Mouse (Mus musculus) midbrain, embryonic 10.5 days (tissue): ENCODE data around the gene Pop5. TPM values are rescaled to one million over a fixed set of nuclear protein-coding genes. Genes with fewer than 3 reads are reported as not detected.

Source experiments
- DNase-seq: peaks from one replicate; pipeline ENCODE4 v3.0.0-alpha.2; 2017; ENCODE audit warnings: low spot score
- H3K27ac ChIP-seq: fragments of 300-500 bp; sonication (generic); replicated peaks from 2 replicates; pipeline ENCODE4 v1.5.1; 2016; ENCODE audit warnings: mild to moderate bottlenecking
- H3K27me3 ChIP-seq: fragments of 300-500 bp; sonication (generic); 2 replicates; pipeline ENCODE4 v1.6.1; 2016; ENCODE audit warnings: low read depth, mild to moderate bottlenecking; ENCODE audit not compliant: poor library complexity, severe bottlenecking
- H3K36me3 ChIP-seq: fragments of 300-500 bp; sonication (generic); 2 replicates; pipeline ENCODE4 v1.6.1; 2016; ENCODE audit warnings: mild to moderate bottlenecking, moderate library complexity
- H3K4me1 ChIP-seq: fragments of 300-500 bp; sonication (generic); 2 replicates; pipeline ENCODE4 v1.6.1; 2016
- H3K4me3 ChIP-seq: fragments of 300-500 bp; sonication (generic); 2 replicates; pipeline ENCODE4 v1.5.1; 2016; ENCODE audit warnings: mild to moderate bottlenecking, moderate library complexity
- H3K9me3 ChIP-seq: fragments of 300-500 bp; sonication (generic); replicated peaks from 2 replicates; pipeline ENCODE4 v1.6.1; 2016; ENCODE audit warnings: mild to moderate bottlenecking
- WGBS: fragments of 180-500 bp; shearing (Covaris S2); methylation state at CpG from one replicate; pipeline ENCODE4 v1.1.7; 2016; 5-methylcytosine and 5-hydroxymethylcytosine counted together
- polyA plus RNA-seq: library from polyadenylated mRNA; unstranded; fragments of >200 nt; fragmentation: Nextera tagmentation; extraction: Ambion mirVana; gene quantifications from 2 replicates; pipeline ENCODE4 v1.2.1, GENCODE M21; 2016

Pop5 gene
- polyA plus RNA-seq, 1 experiment from 2014 or later, result 113 TPM

GRCm38 (mm10) chr5:115203735-115204561, 31.7 kb upstream of the Pop5 start:
- WGBS, result 12% methylated on average over 23 of the region's 23 CpGs
- Histone ChIP-seq H3K9me3 (no peaks in the 10 kb centered on the region), H3K27me3 (peaks cover 64% of the 10 kb centered on the region), H3K27ac (peak overlapping the region; percentile 86), H3K36me3 (no peaks in the 10 kb centered on the region), H3K4me1 (peaks cover 26% of the 10 kb centered on the region), H3K4me3 (peak overlapping the region; percentile 49)
- peak; percentile 45 for DNase-seq

DNA sequence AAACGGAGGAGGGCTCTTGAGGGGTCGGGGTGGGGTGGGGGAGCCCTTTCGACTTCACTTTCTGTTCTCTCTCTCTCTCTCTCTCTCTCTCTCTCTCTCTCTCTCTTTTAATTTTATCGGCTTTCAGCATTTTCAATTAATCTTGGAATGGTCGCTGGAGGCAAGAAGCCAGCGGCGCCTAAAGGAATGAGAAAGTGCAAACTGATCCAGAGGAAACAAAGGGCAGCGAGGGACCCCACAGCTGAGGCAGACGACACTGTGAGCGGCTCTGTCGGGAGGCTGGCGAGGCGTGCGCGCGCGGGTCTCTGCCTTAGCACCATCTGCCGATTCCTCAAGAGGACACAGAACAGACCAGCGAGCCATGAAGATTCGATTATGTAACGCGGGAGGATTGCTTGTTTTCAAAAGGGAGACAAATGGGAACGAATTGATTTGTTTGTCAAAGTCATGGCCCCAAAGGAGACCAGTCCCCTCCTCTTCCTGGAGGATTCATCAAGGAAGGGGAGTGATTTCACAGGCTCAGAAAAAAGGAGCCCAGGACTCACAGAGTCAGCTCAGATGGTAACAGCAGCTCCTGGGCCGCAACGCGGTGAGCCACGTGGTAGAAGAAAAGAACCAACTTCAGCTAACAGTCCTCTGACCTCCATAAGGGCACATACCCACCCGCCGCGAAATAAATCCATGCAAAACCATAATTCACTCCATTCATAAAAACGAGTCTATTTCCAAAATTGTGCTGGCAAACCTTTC, 30.9 kb upstream of the Pop5 start:
- Histone ChIP-seq H3K9me3 (no peaks in the 10 kb centered on the region), H3K36me3 (no peaks in the 10 kb centered on the region), H3K4me3 (peak overlapping the region; percentile 49), H3K27ac (peak overlapping the region; percentile 86), H3K27me3 (peaks cover 64% of the 10 kb centered on the region), H3K4me1 (peaks cover 26% of the 10 kb centered on the region)
- 3% methylated on average over 31 of the region's 31 CpGs for WGBS
- DNase-seq, result peak; percentile 84

- Histone ChIP-seq H3K4me1 (peaks cover 26% of the 10 kb centered on the region), H3K9me3 (no peaks in the 10 kb centered on the region), H3K27ac (no peak overlapping the region), H3K4me3 (no peak overlapping the region), H3K36me3 (no peaks in the 10 kb centered on the region), H3K27me3 (peaks cover 64% of the 10 kb centered on the region)
- no peak for DNase-seq
- WGBS, result 63% methylated on average over 5 of the region's 5 CpGs
These were observed 28.4 kb upstream of the Pop5 start for GRCm38 (mm10) chr5:115207244-115207643.

- Histone ChIP-seq H3K4me3 (no peak overlapping the region), H3K27ac (no peak overlapping the region), H3K4me1 (peaks cover 26% of the 10 kb centered on the region), H3K9me3 (no peaks in the 10 kb centered on the region), H3K27me3 (peaks cover 65% of the 10 kb centered on the region), H3K36me3 (no peaks in the 10 kb centered on the region)
- WGBS, result 10% methylated on average over 12 of the region's 16 CpGs
- no peak for DNase-seq
These were observed 27.7 kb upstream of the Pop5 start for GRCm38 (mm10) chr5:115207892-115208291.

DNA sequence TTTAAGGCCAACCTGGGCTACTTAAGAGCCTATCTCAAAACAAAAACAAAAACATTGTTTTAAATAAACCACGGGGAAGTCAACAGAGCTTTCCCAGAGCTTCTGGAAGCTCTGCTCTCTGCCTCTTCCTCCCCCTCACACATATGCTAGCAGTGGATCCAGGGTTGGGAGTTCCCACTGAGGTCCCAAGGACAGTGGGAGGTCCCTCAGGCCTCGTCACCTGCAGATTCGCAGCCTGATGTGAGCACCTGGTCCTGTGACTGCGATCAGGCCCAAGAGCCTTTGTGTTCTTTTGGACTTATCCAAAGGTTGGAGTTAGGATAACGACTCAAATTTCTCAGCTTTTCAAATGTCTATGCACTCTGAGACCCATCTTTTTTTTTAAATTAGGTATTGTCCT, 27.0 kb upstream of the Pop5 start:
- Histone ChIP-seq H3K9me3 (no peaks in the 10 kb centered on the region), H3K27me3 (peaks cover 64% of the 10 kb centered on the region), H3K4me1 (peaks cover 26% of the 10 kb centered on the region), H3K4me3 (no peak overlapping the region), H3K27ac (no peak overlapping the region), H3K36me3 (no peaks in the 10 kb centered on the region)
- DNase-seq, result no peak
- WGBS, result 64% methylated on average over 5 of the region's 5 CpGs

DNA sequence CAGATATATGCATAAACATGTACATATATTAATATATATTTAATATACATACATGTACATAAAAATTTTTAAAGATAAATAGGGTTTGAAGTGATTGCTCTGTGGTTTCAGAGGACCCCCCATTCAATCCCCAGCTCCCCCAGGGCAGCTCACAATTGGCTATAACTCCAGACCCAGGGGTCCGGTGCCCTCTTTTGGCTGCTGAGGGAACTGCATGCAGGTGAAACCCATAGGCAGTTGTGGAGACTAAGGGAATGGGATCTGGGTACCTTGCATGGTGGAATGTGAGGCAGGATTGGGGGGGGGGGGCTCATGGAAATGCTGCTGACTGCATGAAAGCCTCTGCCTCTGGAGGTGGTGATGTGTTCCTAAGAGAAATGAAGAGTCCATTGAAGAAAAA, 25.3 kb upstream of the Pop5 start:
- H3K4me1 ChIP-seq, result peaks cover 15% of the 10 kb centered on the region
- no peaks in the 10 kb centered on the region for H3K9me3 ChIP-seq
- 3% methylated on average over 1 of the region's 1 CpGs for WGBS
- no peaks in the 10 kb centered on the region for H3K36me3 ChIP-seq
- H3K27me3 ChIP-seq, result peaks cover 62% of the 10 kb centered on the region
- no peak for DNase-seq
- no peak overlapping the region for H3K27ac ChIP-seq
- H3K4me3 ChIP-seq, result no peak overlapping the region

DNA sequence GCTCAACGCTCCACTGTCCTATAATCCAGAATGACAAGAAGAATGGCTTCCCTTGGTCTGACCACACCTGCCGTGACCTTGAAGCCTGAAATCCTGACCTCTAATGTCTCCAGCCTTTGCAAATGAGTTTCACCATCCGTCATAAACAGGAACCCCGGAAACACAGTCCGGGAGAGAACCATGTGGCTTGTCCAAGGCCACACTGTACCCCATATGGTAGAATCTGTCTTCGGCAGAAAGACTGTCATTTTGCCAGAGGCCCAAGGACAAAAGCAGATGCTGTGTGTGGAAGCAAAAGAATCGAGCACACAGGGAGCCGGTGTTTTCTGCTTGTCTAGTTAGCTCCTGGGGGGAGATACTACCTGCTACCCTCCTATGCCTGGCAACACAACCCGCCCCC, 23.2 kb upstream of the Pop5 start:
- WGBS, result 90% methylated on average over 9 of the region's 9 CpGs
- Histone ChIP-seq H3K27ac (no peak overlapping the region), H3K4me1 (peaks cover 19% of the 10 kb centered on the region), H3K27me3 (peaks cover 56% of the 10 kb centered on the region), H3K36me3 (no peaks in the 10 kb centered on the region), H3K4me3 (no peak overlapping the region), H3K9me3 (no peaks in the 10 kb centered on the region)
- DNase-seq, result no peak

DNA sequence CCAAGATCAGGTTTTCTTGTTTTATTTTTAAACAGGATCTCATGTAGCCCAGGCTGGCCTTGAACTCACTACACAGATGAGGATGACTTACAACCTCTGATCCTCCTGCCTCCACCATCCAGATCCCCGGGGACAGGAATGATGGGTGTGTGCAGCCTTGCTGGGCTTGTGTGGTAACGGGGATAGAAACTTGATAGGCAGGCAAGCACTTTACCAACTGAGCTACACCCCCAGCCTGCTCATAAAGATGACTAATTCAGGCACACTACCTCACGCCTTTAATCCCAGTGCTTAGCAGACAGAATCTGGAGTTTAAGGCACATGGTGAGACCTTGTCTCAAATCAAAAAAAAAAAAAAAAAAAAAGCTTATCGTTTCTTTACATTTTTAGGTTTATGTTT, 22.8 kb upstream of the Pop5 start:
- DNase-seq, result no peak
- Histone ChIP-seq H3K36me3 (no peaks in the 10 kb centered on the region), H3K27ac (no peak overlapping the region), H3K4me1 (peaks cover 19% of the 10 kb centered on the region), H3K4me3 (no peak overlapping the region), H3K9me3 (no peaks in the 10 kb centered on the region), H3K27me3 (peaks cover 55% of the 10 kb centered on the region)
- 70% methylated on average over 4 of the region's 4 CpGs for WGBS

DNA sequence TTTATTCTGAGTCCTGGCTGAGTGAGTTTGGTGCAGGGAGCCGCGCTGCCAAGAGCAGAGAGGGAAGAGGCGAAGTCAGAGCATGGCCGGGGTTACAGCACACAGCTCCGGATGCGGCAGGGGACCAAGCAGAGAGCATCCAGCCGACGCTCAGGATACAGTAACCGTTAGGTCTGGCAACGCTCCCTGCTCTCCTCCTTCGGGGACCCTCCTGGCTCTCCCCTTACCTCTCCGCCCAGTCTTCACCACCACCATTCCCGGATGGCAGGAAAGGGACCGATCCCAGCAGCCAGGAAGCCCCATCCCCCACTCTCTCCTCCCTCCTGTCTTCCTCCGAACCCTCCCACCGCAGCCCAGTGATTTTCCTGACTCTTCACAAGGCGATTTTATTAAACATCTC, 20.8 kb upstream of the Pop5 start:
- peaks cover 55% of the 10 kb centered on the region for H3K27me3 ChIP-seq
- H3K27ac ChIP-seq, result peak overlapping the region; percentile 82
- no peaks in the 10 kb centered on the region for H3K36me3 ChIP-seq
- DNase-seq, result peak; percentile 62
- peak overlapping the region; percentile 57 for H3K4me3 ChIP-seq
- H3K4me1 ChIP-seq, result peaks cover 14% of the 10 kb centered on the region
- no peaks in the 10 kb centered on the region for H3K9me3 ChIP-seq
- 2% methylated on average over 17 of the region's 17 CpGs for WGBS

GRCm38 (mm10) chr5:115215273-115216185, 20.1 kb upstream of the Pop5 start:
- Histone ChIP-seq H3K9me3 (no peaks in the 10 kb centered on the region), H3K27ac (peak overlapping the region; percentile 82), H3K4me3 (peak overlapping the region; percentile 57), H3K36me3 (no peaks in the 10 kb centered on the region), H3K27me3 (peaks cover 60% of the 10 kb centered on the region), H3K4me1 (peaks cover 16% of the 10 kb centered on the region)
- WGBS, result 14% methylated on average over 27 of the region's 27 CpGs
- no peak for DNase-seq

DNA sequence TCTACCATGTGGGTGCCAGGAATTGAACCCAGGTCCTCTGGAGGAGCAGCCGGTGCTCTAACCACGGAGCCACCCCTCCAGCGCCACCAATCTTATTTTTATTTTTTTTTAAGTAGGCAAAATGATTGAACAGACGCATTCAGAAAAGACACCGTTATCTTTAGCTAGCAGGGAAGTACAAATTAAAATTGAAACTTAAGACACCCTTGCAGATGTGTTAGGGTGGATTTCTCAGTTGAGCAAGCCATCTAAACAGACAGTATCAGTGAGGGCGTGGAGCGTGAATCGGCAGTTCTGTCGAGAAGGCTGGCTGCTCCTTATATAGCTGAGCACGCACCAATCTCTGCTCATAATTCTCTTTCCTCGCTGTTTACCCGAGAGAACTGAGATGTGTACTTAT, 17.6 kb upstream of the Pop5 start:
- H3K36me3 ChIP-seq, result no peaks in the 10 kb centered on the region
- peaks cover 43% of the 10 kb centered on the region for H3K27me3 ChIP-seq
- 94% methylated on average over 12 of the region's 12 CpGs for WGBS
- no peak overlapping the region for H3K4me3 ChIP-seq
- DNase-seq, result no peak
- H3K4me1 ChIP-seq, result peaks cover 27% of the 10 kb centered on the region
- no peak overlapping the region for H3K27ac ChIP-seq
- H3K9me3 ChIP-seq, result no peaks in the 10 kb centered on the region

DNA sequence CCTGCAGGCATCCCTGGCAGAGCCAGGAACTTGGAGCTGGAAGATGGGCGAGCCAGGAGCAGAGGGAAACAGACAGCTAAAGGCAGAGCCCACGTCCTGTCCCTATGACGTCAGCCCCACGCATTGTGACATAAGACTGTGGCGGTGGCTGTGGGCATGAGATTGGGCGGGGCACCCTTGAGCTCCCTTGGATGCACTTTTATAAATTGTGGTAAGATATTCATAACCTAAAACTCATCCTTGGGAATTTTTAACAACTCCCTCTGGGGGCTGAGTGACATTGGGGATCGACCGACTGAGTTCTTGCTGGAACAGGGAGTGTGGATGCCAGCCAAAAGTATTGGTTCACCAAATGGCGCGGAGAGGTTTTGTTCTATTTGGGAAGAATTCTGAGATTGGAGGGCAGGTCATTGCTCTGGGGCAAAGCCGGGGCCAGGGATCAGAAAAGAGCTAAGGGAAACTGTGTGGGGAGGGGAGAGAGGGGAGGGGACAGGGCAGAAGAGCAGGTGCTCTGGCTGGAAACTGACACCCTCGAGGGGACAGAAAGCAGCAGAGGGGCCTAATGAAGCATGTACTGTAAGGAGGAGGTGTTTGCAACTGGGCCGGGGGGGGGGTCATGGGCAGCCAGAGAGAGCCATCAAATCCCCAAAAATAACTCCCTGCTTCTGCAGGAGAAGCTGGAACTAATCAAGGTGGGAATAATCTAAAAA, 14.6 kb upstream of the Pop5 start:
- H3K9me3 ChIP-seq, result no peaks in the 10 kb centered on the region
- peaks cover 14% of the 10 kb centered on the region for H3K4me1 ChIP-seq
- no peaks in the 10 kb centered on the region for H3K36me3 ChIP-seq
- 45% methylated on average over 13 of the region's 13 CpGs for WGBS
- peaks cover 18% of the 10 kb centered on the region for H3K27me3 ChIP-seq
- no peak for DNase-seq
- H3K4me3 ChIP-seq, result no peak overlapping the region
- H3K27ac ChIP-seq, result no peak overlapping the region
